Mouse (Mus musculus): Measurements from ENCODE around the gene Mtrr.

GRCm38 (mm10) chr13:68605689-68606126 lies 23.8 kb upstream of the Mtrr start:
- TF ChIP-seq EP300 (IDR thresholded peaks at IDR 0.05; ENCODE audit: insufficient read depth, low read depth, low read length): no peak
- no peak for TF ChIP-seq CTCF (IDR thresholded peaks at IDR 0.05; ENCODE audit: low read depth, low read length)
